Mouse (Mus musculus) limb, embryonic 13.5 days (tissue): ENCODE measurements around the gene Tubb1. TPM values are rescaled to one million over a fixed set of nuclear protein-coding genes. Genes with fewer than 3 reads are reported as not detected.

Experiments
- ATAC-seq: fragments of 200-750 bp; cut with Nextera tagmentation; 2 replicates; pipeline ENCODE4 v1.8.0; 2017; ENCODE audit warnings: low read depth, moderate number of reproducible peaks, moderate TSS enrichment; ENCODE audit not compliant: low FRiP score
- H3K27ac ChIP-seq: fragments of 300-500 bp; sonication (generic); 2 replicates; pipeline ENCODE4 v1.5.1; 2015; ENCODE audit warnings: inconsistent platforms, mild to moderate bottlenecking, moderate library complexity
- H3K27me3 ChIP-seq: fragments of 300-500 bp; sonication (generic); 2 replicates; pipeline ENCODE4 v1.6.1; 2015; ENCODE audit warnings: mild to moderate bottlenecking, inconsistent platforms
- H3K36me3 ChIP-seq: fragments of 300-500 bp; sonication (generic); 2 replicates; pipeline ENCODE4 v1.6.1; 2015; ENCODE audit warnings: inconsistent platforms, mild to moderate bottlenecking, moderate library complexity
- H3K4me1 ChIP-seq: fragments of 300-500 bp; sonication (generic); 2 replicates; pipeline ENCODE4 v1.6.1; 2015; ENCODE audit warnings: inconsistent platforms
- H3K4me2 ChIP-seq: fragments of 300-500 bp; sonication (generic); replicated peaks from 2 replicates; pipeline ENCODE4 v1.6.1; 2015; ENCODE audit warnings: inconsistent platforms, mild to moderate bottlenecking, moderate library complexity
- H3K4me3 ChIP-seq: fragments of 300-500 bp; sonication (generic); 2 replicates; pipeline ENCODE4 v1.5.1; 2015; ENCODE audit warnings: moderate library complexity, mild to moderate bottlenecking, inconsistent platforms
- H3K9ac ChIP-seq: fragments of 300-500 bp; sonication (generic); 2 replicates; pipeline ENCODE4 v1.6.1; 2015; ENCODE audit warnings: mild to moderate bottlenecking, inconsistent platforms
- H3K9me3 ChIP-seq: fragments of 300-500 bp; sonication (generic); 2 replicates; pipeline ENCODE4 v1.6.1; 2016; ENCODE audit warnings: inconsistent platforms
- WGBS: fragments of 180-500 bp; shearing (Covaris S2); methylation state at CpG from one replicate; pipeline ENCODE4 v1.1.7; 2015; 5-methylcytosine and 5-hydroxymethylcytosine counted together
- polyA plus RNA-seq: library from polyadenylated mRNA; unstranded; fragments of >200 nt; fragmentation: Nextera tagmentation; extraction: Ambion mirVana; gene quantifications from 2 replicates; pipeline ENCODE4 v1.2.1, GENCODE M21; 2015

Tubb1 gene
- polyA plus RNA-seq, result 2.2 and 3.1 TPM in 2 replicates

DNA sequence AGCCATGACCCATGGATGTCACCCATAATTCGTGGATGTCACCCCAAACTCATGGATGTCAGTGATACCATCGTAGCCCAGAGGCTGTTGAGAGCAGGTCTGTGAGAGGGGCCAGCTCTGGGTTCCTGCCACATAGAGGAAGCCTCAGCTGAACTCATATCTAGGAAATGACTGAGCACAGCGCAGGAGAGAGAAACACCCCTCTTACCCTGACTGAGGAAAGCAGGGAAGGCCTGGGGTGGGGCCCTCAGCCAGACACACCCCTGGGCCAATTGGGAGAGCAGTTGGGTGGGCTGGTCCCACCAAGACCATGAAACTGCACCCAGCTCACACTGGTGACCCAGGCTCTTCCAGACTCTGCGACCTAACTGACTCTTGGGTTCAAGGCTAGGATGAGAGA, at the start of gene Tubb1:
Gene Tubb1, plus strand, starts transcription at position 343 of the 400 bp plus-strand sequence.
- Histone ChIP-seq H3K36me3 (no peaks in the 10 kb centered on the region), H3K4me1 (peaks cover 12% of the 10 kb centered on the region), H3K27ac (no peak within 1 kb of the TSS), H3K4me2 (no peak within 1 kb of the TSS), H3K4me3 (no peak within 1 kb of the TSS), H3K27me3 (no peaks in the 10 kb centered on the region), H3K9ac (no peak within 1 kb of the TSS), H3K9me3 (no peaks in the 10 kb centered on the region)
- ATAC-seq, result no peak
- WGBS, result 70% methylated on average over 4 of the region's 4 CpGs

DNA sequence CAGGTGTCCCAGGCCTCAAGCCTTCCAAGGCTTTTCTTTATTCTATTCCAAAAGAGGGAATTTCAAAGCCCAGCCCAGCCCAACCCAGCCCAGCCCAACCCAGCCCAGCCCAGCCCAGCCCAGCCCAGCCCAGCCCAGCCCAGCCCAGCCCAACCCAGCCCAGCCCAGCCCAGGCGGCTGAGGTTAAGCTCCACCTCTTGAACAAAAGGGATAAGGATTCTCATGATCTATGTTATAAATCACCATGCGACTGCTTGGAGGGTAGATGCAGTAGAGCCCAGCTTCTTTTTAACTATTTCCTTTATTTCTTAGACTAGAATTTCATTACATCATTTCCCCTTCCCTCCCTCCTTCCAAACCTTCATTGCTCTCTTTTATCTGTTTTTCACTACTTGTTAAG, 40.3 kb upstream of the Tubb1 start:
- H3K9ac ChIP-seq, result no peak overlapping the region
- H3K4me3 ChIP-seq, result no peak overlapping the region
- no peaks in the 10 kb centered on the region for H3K9me3 ChIP-seq
- no peaks in the 10 kb centered on the region for H3K27me3 ChIP-seq
- H3K27ac ChIP-seq, result no peak overlapping the region
- WGBS, result 39% methylated on average over 2 of the region's 2 CpGs
- H3K36me3 ChIP-seq, result no peaks in the 10 kb centered on the region
- no peaks in the 10 kb centered on the region for H3K4me1 ChIP-seq
- no peak for ATAC-seq
- H3K4me2 ChIP-seq, result no peak overlapping the region

GRCm38 (mm10) chr2:174413127-174413526, 37.4 kb upstream of the Tubb1 start:
- Histone ChIP-seq H3K9ac (no peak overlapping the region), H3K36me3 (no peaks in the 10 kb centered on the region), H3K27ac (no peak overlapping the region), H3K4me1 (peaks cover 10% of the 10 kb centered on the region), H3K4me2 (no peak overlapping the region), H3K9me3 (no peaks in the 10 kb centered on the region), H3K4me3 (no peak overlapping the region), H3K27me3 (no peaks in the 10 kb centered on the region)
- no peak for ATAC-seq
- 69% methylated on average over 7 of the region's 7 CpGs for WGBS

DNA sequence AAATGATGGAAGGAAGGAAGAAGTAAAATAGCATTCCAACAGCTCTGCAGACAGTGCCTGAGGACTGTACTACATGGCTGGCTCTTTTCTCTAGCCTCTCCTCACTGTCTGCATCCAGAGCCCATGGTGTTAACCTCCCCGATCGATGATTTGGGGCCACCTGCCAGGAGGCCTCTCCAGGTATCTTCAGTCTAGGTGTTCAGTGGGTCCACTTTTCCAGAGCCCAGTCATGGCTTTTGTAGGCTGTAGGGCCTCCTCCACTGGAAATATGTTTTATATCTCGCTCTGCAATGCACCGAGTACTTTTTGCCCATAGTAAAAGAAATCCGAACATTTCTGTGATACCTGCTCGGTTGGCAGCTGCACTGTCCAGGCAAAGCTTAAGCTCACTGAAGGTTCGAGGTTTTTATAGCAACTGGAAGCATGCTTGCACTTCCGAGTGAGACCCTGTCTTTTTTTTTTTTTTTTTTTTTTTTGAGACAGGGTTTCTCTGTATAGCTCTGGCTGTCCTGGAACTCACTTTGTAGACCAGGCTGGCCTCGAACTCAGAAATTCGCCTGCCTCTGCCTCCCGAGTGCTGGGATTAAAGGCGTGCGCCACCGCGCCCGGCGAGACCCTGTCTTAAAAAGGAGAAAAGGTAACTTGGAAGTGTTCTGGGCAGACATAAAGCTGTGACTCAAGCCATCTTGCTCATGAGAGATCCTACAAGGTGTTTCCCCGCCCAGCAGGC, 35.3 kb upstream of the Tubb1 start:
- 46% methylated on average over 18 of the region's 18 CpGs for WGBS
- Histone ChIP-seq H3K4me2 (peak overlapping the region; percentile 81), H3K4me3 (peak overlapping the region; percentile 90), H3K4me1 (peaks cover 14% of the 10 kb centered on the region), H3K9ac (no peak overlapping the region), H3K36me3 (peaks cover 14% of the 10 kb centered on the region), H3K27ac (no peak overlapping the region), H3K27me3 (no peaks in the 10 kb centered on the region), H3K9me3 (no peaks in the 10 kb centered on the region)
- peak; percentile 33 for ATAC-seq

DNA sequence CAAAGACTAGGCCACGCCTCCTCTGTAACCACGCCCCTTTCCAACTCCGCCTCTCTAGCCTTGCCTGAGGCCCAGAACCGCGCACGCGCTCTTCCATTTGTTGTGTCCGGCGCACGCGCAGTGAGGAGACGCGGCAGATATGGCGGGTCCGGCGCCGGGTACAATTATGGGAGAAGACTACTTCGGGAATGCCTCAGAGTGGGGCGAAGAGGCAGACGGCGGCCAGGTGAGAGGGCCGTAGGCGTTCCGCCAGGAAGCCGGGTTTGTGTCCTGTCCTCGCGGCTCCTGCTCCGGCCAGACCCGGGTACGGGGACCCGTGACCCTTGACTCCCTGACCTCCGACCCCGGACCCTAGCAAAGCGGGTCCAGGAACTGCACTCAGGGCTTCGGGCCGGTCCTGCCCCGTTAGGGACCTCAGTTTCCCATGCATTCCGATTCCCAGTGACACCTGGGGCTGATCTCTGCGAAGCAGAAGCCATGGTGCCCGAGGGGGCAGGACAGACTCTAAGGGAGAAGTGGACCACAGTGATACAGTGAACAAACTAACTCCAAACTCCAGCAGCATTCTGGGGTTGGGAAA, 34.7 kb upstream of the Tubb1 start, which contains the start of gene Nelfcd:
Gene Nelfcd, plus strand, starts transcription at position 74 of the 580 bp plus-strand sequence.
- Histone ChIP-seq H3K36me3 (peaks cover 20% of the 10 kb centered on the region), H3K9me3 (no peaks in the 10 kb centered on the region), H3K27me3 (no peaks in the 10 kb centered on the region), H3K9ac (peak within 1 kb of the TSS; percentile 93), H3K4me3 (peak within 1 kb of the TSS; percentile 90), H3K27ac (0 out of 2 replicates have a peak within 1 kb of the TSS, but pooled peaks have one; percentile 40), H3K4me1 (peaks cover 14% of the 10 kb centered on the region), H3K4me2 (peak within 1 kb of the TSS; percentile 81)
- under 1% methylated on average over 40 of the region's 40 CpGs for WGBS
- peak; percentile 93 for ATAC-seq

- no peak overlapping the region for H3K4me2 ChIP-seq
- ATAC-seq, result no peak
- no peak overlapping the region for H3K9ac ChIP-seq
- H3K4me1 ChIP-seq, result peaks cover 14% of the 10 kb centered on the region
- no peaks in the 10 kb centered on the region for H3K27me3 ChIP-seq
- WGBS, result 84% methylated on average over 6 of the region's 6 CpGs
- H3K27ac ChIP-seq, result no peak overlapping the region
- peaks cover 73% of the 10 kb centered on the region for H3K36me3 ChIP-seq
- no peak overlapping the region for H3K4me3 ChIP-seq
- no peaks in the 10 kb centered on the region for H3K9me3 ChIP-seq
These were observed 29.4 kb upstream of the Tubb1 start for GRCm38 (mm10) chr2:174421107-174421506.

GRCm38 (mm10) chr2:174424301-174425085, 26.0 kb upstream of the Tubb1 start:
- H3K27ac ChIP-seq, result no peak overlapping the region
- peaks cover 100% of the 10 kb centered on the region for H3K36me3 ChIP-seq

DNA sequence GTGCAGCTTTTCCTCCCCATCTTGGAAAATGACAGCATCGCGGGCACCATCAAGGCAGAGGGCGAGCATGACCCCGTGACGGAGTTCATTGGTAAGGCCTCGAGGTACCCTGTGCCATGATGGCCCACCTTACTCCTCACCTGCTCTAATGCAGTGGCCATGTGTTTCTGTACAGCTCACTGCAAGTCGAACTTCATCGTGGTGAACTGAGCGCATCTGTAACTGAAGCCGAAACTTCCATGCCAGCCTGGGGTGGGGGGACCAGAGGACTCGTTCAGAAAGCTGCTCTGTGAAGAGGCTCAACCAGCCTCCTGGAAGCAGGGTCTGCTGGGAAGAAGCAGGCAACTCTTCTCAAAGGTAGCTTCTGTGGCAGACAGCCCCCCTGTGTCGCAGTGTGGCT, 23.6 kb upstream of the Tubb1 start:
- WGBS, result 94% methylated on average over 12 of the region's 12 CpGs
- H3K4me3 ChIP-seq, result no peak overlapping the region
- no peak overlapping the region for H3K27ac ChIP-seq
- ATAC-seq, result no peak
- H3K36me3 ChIP-seq, result peaks cover 89% of the 10 kb centered on the region
- H3K27me3 ChIP-seq, result no peaks in the 10 kb centered on the region
- H3K4me1 ChIP-seq, result peaks cover 5% of the 10 kb centered on the region; the same call in 1 of the 2 replicates
- no peaks in the 10 kb centered on the region for H3K9me3 ChIP-seq
- no peak overlapping the region for H3K9ac ChIP-seq
- H3K4me2 ChIP-seq, result no peak overlapping the region

More at GRCm38 (mm10) chr2:174424301-174425085, 26.0 kb upstream of the Tubb1 start:
- no peaks in the 10 kb centered on the region for H3K9me3 ChIP-seq
- no peak overlapping the region for H3K4me2 ChIP-seq
- no peak overlapping the region for H3K4me3 ChIP-seq
- peaks cover 4% of the 10 kb centered on the region; the same call in 1 of the 2 replicates for H3K4me1 ChIP-seq
- no peaks in the 10 kb centered on the region for H3K27me3 ChIP-seq
- WGBS, result 87% methylated on average over 11 of the region's 11 CpGs
- ATAC-seq, result no peak
- no peak overlapping the region for H3K9ac ChIP-seq

- Histone ChIP-seq H3K27ac (no peak overlapping the region), H3K9me3 (no peaks in the 10 kb centered on the region), H3K4me3 (no peak overlapping the region), H3K4me2 (no peak overlapping the region), H3K4me1 (peaks cover 5% of the 10 kb centered on the region; the same call in 1 of the 2 replicates), H3K9ac (no peak overlapping the region; the same call in 1 of the 2 replicates), H3K27me3 (no peaks in the 10 kb centered on the region), H3K36me3 (peaks cover 86% of the 10 kb centered on the region)
- WGBS, result 87% methylated on average over 18 of the region's 18 CpGs
- no peak for ATAC-seq
These were observed 22.2 kb upstream of the Tubb1 start for GRCm38 (mm10) chr2:174428076-174428835.

- no peaks in the 10 kb centered on the region for H3K27me3 ChIP-seq
- no peak overlapping the region for H3K9ac ChIP-seq
- no peak overlapping the region for H3K4me3 ChIP-seq
- no peak overlapping the region for H3K4me2 ChIP-seq
- no peaks in the 10 kb centered on the region for H3K9me3 ChIP-seq
- WGBS, result 75% methylated on average over 10 of the region's 10 CpGs
- peaks cover 5% of the 10 kb centered on the region; the same call in 1 of the 2 replicates for H3K4me1 ChIP-seq
- H3K27ac ChIP-seq, result no peak overlapping the region
- no peak for ATAC-seq
- peaks cover 84% of the 10 kb centered on the region for H3K36me3 ChIP-seq
These were observed 21.4 kb upstream of the Tubb1 start for GRCm38 (mm10) chr2:174428996-174429591.

GRCm38 (mm10) chr2:174434943-174435342, 15.6 kb upstream of the Tubb1 start:
- Histone ChIP-seq H3K4me2 (no peak overlapping the region), H3K9ac (no peak overlapping the region), H3K4me3 (no peak overlapping the region), H3K27me3 (no peaks in the 10 kb centered on the region), H3K27ac (no peak overlapping the region), H3K4me1 (peaks cover 25% of the 10 kb centered on the region), H3K36me3 (peaks cover 53% of the 10 kb centered on the region), H3K9me3 (no peaks in the 10 kb centered on the region)
- ATAC-seq, result no peak
- WGBS, result 95% methylated on average over 9 of the region's 9 CpGs
